Mouse (Mus musculus): ENCODE data around the gene Ap1m2.
"Not testable (repeated sequence)": the region's sequence is repeated elsewhere in the genome, so short reads cannot be mapped to it uniquely, and the experiment has no call there.

Ap1m2 gene

DNA sequence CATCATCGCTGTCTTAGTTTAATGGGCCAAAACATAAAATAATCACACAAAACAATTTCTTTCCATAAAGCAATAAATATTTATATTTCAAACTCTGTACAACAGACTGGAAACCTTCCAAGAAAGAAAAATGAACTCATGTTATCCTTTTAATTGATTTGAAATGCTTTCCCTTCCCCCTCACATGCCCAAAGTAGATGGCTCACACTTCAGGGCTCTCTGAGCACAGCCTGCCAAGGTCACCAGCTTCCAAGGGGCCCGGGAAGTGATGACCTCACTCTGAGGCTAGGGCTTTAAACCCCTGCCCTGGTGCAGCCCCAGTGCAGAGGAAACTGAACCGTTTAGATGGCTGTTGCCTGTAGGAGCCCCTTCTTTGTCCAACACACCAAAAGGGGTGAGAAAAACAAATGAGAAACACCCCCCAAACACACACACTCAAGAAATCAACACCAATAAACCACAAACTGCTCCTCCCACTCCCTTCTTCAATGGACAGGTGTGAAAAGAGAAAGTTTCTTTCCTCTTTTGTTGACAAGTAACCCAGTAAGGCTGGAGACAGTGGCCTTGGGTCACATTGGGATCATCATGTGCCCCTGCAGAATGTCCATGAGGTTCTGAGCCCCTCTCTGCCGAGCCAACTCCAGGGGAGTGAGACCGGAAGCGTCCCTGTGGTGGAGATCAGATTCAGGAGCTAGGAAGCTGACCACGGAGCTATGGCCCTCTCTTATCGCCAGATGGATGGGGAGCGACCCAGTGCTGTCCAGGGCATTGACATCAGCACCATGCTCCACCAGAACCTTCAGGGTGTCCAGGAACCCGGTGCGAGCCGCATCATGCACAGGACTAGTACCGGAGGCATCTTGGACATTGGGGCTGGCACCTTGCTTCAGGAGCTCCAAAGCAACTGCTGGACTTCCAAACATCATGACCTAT, 23.5 kb downstream of the Ap1m2 start:
- peak; percentile 70 for DNase-seq

DNA sequence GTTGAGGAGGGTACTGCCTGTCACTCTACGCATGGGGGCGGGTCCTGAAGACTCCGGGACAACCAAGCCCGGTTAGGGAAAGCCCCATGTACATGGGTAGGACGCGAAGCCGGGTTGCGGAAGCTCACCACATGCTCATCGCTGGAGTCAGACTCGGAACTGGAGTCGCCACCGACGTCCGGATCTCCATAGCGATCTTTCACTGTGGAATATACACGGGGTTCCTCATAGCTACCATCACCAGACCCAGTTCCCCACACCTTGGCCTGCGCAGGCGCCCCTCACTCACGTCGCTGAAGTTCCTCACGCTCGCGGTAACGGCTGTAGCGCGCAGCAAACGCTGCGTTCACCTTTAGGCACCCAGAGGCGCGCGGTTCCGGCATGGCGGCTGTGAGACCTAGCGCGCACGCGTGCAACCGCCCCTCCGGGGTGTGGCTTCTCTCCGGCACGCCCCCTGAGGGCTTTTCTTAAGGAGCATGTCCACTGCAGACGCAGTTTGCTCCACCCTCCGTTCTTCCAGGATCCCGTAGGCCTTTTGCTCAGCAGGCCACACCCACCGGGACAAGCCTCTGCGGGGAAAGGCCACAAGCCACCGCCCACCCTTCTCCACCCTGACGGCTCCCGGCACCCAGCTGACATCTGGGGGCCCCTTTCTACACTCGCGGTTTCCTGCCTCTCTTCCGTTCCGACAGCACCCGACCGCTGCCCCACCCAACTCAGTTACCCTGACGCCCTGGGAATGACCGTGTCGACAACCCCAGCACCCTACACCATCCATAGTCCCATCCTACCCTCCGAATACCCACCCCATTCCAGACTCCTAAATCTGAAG, 24.4 kb downstream of the Ap1m2 start, which contains the start of gene Kri1:
Gene Kri1, minus strand, starts transcription at position 399 of the 832 bp plus-strand sequence.
- peak; percentile 98 for DNase-seq

DNA sequence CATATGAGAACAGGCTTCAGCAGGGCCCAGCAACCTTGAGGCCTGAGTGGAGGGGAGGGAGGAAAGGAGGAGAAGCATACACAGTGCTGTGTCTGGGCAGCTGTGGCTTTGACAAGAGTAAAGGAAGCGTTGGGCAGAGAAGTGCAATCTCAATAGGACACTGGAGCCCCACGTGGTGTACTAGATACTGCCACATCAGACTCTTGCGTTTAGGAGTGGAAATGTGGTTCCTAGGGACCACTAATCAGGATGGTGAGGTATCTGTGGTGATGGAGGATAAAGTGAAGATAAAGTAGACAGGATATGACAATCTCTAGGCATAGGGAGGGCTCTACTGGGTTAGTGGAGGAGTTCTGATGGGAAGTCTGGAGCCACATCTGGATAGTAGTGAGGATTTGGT, 25.4 kb downstream of the Ap1m2 start:
- no peak for DNase-seq

DNA sequence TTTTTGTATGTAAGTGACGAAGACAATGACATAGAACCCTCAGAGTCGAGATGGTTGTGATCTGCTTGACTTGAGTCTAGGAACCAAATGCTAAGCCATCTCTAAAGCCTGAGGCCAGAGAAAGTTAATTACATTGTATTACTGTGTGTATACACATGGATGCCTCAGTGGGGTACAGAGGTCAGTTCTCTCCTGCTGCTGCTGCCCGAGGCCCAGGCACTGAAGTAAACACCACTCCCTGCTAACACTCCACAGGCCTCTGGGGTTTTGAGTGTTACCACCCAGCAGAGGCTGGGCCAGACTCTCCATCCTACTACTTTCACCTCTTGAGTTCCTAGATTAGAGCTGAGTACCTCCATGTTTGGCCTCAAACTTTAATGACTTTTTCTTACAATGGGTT, 28.1 kb downstream of the Ap1m2 start:
- no peak for DNase-seq

DNA sequence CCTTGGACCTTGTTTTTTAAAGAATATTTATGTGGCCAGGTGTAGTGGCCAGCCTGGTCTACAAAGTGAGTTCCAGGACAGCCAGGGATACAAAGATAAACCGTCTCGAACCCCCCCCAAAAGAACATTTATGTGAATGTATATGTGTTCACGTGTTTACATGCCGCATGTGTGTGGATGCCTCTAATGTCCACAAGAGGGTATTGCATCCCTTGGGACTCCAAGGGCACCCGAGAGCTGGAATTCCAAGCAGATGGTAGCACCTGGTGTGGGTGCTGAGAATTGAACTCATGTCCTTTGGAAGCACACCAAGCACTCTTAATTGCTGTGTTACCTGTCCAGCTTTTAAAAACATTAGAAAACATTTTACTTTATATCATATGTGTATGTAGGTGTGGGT, 28.5 kb downstream of the Ap1m2 start:
- DNase-seq: no peak

DNA sequence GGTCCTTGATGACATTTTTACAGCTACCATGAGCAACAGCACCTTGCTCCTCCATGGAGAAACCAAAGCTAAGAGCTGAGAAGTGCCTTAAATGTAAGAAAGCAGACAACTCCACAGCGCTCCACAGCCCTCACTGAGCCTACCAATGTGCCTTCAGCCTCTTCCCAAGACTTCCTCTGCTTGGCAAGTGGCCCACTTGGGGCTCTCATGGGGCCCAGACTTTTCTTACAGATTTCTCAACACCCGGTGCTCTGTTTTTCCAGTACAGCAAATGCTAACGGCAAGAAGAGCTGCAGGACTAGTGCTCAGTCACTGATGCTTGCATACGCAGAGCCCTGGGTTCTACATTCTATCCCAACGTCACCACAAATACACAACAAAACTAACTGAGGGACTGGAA, 34.4 kb downstream of the Ap1m2 start:
- DNase-seq: no peak

DNA sequence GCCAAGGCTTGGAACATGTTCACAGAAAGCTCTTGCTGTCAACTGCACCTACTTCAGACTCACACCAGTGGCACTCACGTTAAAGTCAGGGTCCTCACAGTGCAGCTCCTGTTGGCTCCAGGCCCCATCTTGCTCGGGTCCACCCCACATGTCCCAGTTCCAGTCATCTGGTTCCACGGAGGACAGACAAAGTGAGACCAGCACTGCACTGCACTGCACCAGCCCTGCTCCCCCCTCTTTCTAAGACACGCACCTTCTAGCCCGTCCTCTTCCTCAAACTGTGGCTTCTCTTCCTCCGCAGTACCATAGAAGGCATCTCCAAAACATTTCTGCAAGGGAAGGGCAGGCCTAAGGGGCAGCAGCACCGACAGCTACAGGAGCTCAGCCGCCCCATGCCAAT, 35.8 kb downstream of the Ap1m2 start:
- no peak for DNase-seq

DNA sequence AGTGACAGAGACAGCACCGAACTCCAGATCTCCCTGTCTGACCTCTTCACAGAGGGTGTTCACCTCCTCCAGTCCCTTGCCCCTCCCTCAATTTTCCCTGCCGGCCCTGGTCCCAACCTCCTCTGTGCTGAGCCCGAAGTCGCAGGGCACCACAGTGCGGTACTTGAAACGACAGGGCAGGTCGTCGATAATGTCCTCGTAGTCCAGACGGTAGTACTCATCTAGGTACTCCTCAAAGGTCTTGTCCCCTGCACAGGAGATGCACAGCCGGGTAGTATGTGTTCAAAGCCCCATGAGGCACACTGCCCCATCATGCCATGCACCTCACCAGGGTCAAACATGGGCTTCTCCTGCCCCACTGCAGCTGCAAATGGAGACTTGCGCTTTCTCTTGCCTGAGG, 36.4 kb downstream of the Ap1m2 start:
- DNase-seq: no peak

DNA sequence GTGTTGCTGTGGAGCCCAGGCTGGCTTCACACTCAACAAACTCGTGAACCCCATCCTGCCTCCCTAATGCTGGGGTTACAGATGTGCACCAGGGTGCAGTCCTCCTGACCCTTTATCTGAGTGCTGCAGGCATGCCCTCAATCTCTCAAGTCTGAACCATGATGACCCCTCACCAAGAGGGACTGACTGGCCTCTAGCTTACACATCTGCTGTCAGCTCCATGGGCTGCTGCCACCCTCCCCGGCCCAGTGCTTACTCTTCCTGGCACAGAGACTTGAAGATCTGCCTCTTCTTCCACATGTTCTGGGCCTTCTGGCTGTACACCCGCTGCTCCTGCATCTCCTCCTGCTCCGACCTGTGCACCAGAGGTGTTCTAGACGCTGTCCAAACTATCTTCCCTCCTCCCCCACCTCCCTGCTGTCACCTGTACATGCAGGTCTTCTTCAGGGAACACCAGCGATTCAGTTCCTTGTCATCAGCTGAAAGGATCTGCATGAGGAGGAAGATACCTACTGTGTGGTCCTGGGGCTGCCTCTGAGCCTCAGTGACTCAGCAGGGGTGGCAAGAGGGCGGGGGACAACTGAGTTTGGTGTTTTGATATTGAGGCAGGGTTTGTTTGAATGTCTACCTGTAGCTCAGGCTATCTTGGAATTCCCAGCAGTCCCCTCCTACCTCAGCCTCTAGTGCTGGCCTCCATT, 37.0 kb downstream of the Ap1m2 start:
- DNase-seq: no peak

DNA sequence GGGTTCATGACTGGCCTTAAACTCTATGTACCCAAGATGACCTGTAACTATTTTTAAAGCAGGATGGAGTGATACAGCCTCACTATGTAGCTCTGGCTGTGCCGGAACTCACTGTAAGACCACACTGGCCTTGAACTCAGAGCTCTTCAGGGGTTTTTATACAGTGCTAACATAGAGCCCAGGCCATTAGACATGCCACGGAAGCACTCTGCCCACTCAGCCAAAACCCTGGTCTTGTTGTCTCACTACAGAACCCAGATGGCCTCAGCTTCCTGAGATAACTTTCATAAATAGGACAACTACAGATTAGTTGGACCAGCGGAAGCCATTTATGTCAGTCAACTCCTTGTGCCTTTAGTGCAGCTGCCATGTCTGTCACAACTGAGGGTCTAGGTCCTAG, 37.8 kb downstream of the Ap1m2 start:
- no peak for DNase-seq

DNA sequence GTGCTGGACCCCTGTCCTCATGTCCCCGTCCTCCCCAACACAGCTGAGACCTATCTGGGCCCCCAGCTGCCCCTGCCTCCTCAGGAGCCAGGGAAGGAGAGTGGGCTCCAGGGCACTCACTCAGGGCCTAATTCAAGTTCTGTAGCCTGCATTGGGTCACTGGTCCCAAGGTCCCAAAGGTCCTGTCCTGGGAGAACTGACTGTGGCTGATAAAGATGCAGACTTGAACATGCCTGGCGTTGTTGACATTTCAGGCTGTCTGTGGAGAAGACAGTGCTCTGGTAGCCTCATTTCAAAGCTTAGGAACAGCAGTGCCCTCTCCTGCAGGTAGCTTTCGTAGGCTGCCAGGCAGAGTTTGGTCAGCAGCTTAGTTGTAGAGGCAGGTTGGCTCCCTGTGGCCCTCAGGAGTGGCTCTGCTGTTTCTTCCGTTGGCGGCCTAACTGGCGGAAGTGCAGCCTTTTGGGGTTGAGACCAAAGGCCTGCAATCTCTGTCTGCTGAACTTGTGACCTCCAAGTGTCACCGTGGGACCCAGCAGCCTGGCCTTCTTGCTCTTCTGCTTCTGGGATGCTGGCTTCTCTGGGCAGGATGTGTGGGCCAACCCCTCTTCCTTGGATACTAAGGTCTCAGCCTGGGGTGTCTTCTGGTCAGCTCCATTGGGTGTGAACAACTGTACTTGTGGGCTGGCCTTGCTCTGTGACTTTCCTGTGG, 38.5 kb downstream of the Ap1m2 start:
- DNase-seq: no peak

DNA sequence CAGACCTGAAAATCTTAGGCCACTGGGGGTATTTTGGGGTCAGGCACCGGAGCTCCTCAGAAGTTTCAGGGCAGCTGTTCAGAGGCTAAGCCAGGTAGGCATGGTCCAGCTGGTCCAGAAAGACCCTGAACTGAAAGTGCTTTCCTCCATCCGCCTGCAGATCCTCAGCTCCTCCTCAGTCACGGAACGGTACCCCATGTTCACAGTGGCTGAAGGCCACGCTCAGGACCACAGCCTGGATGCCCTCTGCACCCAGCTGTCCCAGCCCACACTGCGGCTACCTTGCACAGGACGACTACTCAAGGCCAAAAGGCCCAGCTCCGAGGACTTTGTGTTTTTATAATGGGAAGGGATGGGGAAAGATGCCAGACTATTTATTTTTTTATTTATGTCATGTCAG, 39.0 kb downstream of the Ap1m2 start:
- no peak for DNase-seq

DNA sequence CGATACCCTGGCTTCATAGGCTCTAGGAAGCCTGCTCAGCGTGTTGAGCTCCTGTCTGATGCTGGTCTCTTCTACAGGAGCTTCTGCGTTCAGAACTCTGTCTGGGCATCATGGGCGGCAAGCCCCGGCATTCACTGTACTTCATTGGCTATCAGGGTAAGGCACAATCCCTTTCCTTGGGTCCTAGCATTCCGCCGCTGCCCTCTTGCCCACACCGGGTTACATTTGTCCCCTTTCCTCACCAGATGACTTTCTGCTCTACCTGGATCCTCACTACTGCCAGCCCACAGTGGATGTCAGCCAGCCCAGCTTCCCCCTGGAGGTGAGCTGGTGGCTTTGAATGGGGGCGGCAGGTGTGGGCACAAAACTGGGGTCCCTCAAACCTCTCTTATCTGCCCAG, 39.7 kb downstream of the Ap1m2 start:
- no peak for DNase-seq

DNA sequence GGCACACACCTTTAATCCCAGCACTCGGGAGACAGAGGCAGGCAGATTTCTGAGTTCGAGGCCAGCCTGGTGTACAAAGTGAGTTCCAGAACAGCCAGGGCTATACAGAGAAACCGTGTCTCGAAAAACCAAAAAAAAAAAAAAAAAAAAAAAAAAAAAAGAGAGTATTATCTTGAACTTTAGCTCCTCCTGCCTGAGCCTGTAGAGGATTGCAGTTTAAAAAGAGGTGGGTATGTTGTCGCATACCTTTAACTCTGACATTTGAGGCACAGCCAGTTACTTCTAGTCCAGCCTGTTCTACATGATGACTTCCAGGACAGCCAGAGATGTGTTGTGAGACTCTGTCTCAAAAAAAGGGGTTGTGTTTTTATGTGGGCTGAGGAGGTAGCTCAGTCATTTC, 42.5 kb downstream of the Ap1m2 start:
- DNase-seq: not testable (repeated sequence)

DNA sequence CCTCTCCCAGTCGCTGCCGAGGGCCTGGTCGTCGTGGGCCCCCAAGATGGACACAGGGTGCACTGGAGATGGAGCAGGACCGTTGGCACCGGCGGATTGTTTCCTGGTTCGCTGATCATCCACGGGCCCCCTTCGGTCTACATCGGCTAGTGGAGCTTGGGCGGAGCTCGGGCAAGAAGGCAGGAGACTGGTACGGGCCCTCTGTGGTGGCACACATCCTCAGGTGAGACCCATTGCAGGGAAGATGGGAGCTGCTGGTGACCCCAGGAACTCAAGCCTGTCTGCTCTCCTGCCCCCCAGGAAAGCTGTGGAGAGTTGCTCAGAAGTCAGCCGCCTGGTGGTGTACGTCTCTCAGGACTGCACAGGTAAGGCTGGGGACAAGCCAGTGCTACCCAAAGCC, 43.8 kb downstream of the Ap1m2 start:
- DNase-seq: peak; percentile 39

DNA sequence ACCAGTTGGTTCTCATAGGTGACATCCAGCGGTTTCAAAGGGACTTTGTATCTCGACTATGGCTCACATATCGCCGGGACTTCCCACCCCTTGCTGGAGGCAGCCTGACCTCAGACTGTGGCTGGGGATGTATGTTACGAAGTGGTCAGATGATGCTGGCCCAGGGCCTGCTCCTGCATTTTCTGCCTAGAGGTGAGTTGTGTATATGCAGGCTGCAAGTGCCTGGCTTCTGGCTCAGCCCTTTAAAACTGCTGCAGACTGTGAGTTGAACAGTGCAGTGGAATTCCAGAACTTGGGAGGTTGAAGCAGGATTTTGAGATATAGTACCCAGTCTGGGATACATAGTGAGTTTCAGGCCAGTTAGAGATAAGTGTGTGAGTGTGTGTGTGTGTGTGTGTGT, 45.2 kb downstream of the Ap1m2 start:
- no peak for DNase-seq

DNA sequence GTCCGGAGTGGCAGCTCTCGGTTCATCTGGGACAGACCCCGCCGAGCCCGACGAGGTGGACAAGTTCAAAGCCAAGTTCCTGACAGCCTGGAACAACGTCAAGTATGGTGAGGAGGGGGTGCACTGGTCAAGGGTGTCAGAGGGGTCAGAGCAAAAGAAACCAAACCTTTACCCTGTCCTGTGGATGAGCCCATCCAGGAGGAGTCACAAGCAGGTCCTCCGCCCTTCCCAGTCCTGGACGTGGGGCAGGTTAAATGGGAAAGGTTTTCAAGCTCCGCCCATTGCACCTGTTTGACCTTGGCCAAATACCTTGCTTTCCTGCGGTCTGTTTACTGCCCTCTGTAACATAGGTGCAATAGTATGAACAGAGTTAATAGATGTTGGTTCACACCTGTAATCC, 46.5 kb downstream of the Ap1m2 start:
- DNase-seq: no peak

DNA sequence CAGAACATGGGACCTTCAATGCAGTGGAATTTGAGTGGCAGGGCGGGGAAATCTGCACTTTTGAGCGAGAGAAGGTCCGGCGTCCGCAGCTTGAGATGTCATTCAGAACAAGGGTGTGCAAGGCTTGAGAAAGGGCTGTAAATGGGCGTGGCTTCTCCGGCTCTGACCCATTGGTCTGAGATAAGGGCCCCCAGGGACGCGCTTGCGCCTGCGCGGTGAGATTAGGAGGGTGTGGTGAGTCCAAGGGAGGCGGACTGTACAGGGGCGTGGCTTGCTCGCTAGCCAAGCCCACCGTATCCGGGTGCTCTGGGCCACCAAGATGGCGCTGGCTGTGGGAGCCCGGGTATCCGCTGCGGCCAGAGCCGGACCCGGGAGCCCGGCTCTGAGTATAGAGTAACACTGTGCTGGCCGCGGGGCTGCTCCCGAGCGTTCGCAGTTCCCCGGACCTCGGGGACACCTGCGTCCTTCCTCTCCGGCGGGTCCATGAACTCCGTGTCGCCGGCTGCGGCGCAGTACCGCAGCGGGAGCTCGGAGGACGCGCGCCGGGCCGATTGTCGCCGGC, 47.1 kb downstream of the Ap1m2 start, which contains the start of gene Atg4d:
Gene Atg4d, plus strand, starts transcription at position 294 of the 562 bp plus-strand sequence.
- DNase-seq: peak; percentile 100

DNA sequence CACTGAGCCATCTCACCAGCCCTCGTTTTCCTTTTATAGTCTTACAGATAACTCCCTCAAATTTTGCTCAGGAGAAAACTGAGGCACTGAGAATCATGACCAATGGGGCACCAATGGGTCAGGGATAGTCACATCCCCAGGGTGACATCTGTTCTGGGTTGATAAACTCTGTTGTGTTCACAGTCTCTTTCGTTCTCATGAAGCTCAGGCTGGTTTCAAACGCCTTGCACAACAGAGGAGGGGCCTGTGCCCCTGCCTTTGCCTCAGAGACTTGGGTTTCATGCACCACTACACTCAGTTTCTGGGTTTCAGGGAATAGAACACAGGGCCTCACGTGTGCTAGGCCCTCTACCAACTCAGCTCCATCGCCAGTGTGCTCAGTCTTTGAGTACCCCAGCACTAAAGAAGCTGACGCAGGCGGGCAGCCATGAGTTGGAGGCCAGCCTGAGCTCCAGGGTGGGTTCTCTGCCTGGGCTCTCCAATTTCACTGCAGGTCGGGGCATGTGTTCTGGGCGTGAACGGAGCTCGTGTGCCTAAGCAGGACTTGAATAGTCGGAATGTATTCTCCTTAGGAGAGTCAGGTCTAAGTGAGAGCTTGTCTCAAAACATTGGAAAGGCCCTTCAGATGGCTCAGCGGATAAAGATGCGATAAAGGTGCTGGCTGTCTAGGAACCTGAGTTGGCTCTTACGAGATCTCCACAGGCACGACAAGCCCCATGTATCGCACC, 47.7 kb downstream of the Ap1m2 start:
- no peak for DNase-seq

DNA sequence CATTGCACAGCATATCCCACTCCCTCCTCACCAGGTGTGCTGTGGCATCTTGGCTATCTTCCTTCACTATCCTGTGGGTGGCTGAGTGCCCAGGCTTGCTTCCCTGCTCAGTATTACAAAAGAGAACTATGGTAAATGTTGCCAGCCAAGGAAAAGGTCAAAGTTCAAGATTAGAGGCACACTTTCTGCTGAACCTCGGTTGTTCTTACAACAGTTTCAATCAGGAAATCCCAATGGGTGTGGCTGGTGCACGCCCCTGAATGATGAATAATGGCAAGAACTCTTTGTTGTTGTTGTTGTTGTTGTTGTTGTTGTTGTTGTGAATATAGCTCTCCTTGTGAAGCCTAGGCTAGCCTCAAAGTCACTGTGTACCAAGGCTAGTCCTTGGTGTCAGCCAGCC, 50.3 kb downstream of the Ap1m2 start:
- no peak for DNase-seq

DNA sequence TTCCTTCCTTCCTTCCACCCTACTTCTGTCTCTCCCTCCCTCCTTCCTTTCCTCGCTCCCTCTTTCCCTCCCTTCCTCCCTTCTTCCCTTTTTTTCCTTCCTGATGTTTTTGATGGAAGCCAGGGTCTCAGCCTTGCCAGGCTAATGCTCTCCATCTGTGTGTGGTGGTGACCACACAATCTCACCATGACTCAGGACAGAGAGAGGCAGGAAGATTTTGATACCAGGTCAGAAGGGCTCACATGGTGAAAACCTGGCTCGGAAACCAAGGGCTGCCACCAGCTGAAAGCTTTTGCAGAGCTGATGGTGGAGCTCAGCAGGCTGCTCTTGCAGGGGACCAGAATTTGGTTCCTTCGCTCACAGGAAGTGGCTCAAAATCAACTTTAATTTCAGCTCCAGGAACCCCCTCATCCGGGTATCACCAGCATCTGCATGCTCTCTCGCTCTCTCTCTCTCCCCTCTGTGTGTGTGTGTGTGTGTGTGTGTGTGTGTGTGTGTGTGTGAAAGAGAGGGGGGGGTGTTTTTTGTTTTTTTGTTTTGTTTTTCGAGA, 51.6 kb downstream of the Ap1m2 start:
- DNase-seq: no peak
